Mouse (Mus musculus): Measurements from ENCODE around the gene Gba.

GRCm38 (mm10) chr3:89183058-89183958 is 19.4 kb upstream of the Gba start, which contains the start of gene Fam189b:
- TF ChIP-seq CTCF (IDR thresholded peaks at IDR 0.05; ENCODE audit: low read depth), result no peak
- no peak for TF ChIP-seq EP300 (IDR thresholded peaks at IDR 0.05; ENCODE audit: low read depth)

Data from heart, postnatal 0 days (tissue).